Mouse (Mus musculus): Measurements from ENCODE around the gene Ccdc153.

- TF ChIP-seq CTCF (conservative IDR thresholded peaks at IDR 0.05; ENCODE audit: low read length), result no peak
- no peak for TF ChIP-seq POU5F1 (IDR thresholded peaks at IDR 0.05; ENCODE audit: borderline replicate concordance, low read length)
- TF ChIP-seq NANOG (IDR thresholded peaks at IDR 0.05; ENCODE audit: borderline replicate concordance, low read length), result no peak
Measured at GRCm38 (mm10) chr9:44240399-44240798, at the start of gene Ccdc153.
